Mouse (Mus musculus): ENCODE data around the gene Ltf. TPM values are rescaled to one million over a fixed set of nuclear protein-coding genes. Genes with fewer than 3 reads are reported as not detected.

The Ltf gene
- polyA plus RNA-seq (2015; fragmentation: Nextera tagmentation; extraction: Ambion mirVana) = 8.2 and 8.9 TPM in 2 replicates

DNA sequence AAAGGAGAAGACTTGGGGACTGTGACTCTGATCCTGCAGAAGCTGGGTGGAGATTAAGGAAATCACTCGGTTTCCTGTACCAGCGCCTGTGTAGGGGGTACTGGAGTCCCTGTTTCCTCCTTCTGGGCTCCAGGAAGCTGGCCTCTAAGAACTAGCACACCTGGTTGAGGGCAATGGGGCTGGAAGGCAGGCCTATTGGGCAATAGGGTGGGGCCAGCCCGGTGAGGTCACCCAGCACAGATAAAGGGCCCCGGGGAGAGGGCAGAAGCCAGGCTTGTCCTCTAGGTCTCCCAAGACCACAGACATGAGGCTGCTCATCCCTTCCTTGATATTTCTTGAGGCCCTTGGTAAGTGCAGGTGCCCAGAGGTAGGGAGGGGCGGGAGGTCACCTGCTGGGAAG is at the start of gene Ltf:
Gene Ltf (plus strand): TSS at position 250 of the 400 bp plus-strand sequence.
- no peaks in the 10 kb centered on the region for H3K9me3 ChIP-seq (replicated peaks)
- H3K27ac ChIP-seq (replicated peaks) = no peak within 1 kb of the TSS
- no peaks in the 10 kb centered on the region for H3K4me1 ChIP-seq
- WGBS = 79% methylated on average over 5 of the region's 5 CpGs
- no peak within 1 kb of the TSS for H3K4me3 ChIP-seq (replicated peaks)
- no peak within 1 kb of the TSS for H3K9ac ChIP-seq
- no peak within 1 kb of the TSS for H3K4me2 ChIP-seq (replicated peaks)
- H3K27me3 ChIP-seq = no peaks in the 10 kb centered on the region
- no peaks in the 10 kb centered on the region for H3K36me3 ChIP-seq
- no peak for ATAC-seq (ENCODE audit: insufficient number of reproducible peaks, low FRiP score, low TSS enrichment, low read depth)

DNA sequence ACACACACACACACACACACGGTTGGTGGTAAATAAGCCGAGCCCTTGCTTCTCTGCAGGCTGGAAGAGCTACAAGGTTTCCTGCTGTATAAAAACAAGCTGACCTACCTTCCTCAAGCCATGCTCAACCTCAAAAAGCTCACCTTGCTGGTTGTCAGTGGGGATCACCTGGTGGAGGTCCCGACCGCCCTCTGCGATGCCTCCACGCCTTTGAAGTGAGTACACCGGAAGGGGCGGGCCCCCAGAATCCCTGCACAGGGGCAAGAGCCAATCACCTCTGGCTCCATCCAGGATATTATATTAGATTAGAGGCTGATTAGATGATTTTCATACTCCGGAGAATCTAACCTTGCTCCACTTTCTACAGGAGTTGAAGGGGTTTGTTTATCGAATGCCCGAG is 39.7 kb upstream of the Ltf start:
- no peak overlapping the region for H3K4me2 ChIP-seq (replicated peaks)
- H3K36me3 ChIP-seq = no peaks in the 10 kb centered on the region
- H3K9ac ChIP-seq = no peak overlapping the region
- no peaks in the 10 kb centered on the region for H3K4me1 ChIP-seq
- H3K4me3 ChIP-seq (replicated peaks) = no peak overlapping the region
- no peaks in the 10 kb centered on the region for H3K27me3 ChIP-seq
- H3K9me3 ChIP-seq (replicated peaks) = no peaks in the 10 kb centered on the region
- H3K27ac ChIP-seq (replicated peaks) = no peak overlapping the region
- ATAC-seq (ENCODE audit: insufficient number of reproducible peaks, low FRiP score, low TSS enrichment, low read depth) = no peak
- WGBS = 89% methylated on average over 11 of the region's 11 CpGs

DNA sequence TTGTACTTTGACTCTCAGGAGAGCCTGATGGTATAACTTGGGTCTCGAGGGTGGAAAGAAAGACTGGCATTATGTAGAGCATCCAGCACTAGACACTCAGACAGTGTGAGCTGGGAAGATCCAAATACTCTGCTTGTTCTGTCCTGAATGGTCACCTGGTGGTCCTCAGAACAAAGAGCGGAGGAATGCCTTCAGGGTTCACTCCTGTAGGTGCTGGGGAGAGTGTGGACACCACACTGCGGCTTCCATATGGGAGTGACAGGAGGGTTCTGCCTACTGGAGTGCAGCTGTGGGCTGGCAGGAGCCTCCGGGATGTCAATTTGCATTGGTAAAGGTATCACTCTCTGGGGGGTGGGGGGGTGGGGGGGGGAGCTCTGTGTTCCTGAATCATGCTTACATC is 36.7 kb upstream of the Ltf start:
- no peaks in the 10 kb centered on the region for H3K4me1 ChIP-seq

DNA sequence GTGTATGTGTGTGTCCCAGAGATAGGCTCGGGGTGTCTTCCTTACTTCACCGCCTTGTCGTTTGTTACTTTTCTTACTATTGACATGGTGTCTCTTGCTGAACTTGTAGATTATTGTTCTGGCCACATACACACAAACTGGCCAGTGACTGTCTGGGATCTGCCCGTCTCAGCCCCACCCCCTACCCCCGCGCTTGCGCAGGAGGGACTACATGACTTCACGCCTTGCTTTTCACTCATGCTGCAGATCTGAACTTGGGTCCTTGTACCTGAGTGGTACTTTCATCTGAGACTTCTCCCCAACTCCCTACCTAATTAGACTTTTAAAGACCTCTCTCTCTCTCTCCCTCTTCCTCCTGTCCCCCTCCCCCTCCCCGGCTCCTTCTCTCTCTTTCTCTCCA is 35.0 kb upstream of the Ltf start:
- H3K9ac ChIP-seq = no peak overlapping the region
- no peaks in the 10 kb centered on the region for H3K27me3 ChIP-seq
- no peaks in the 10 kb centered on the region for H3K36me3 ChIP-seq
- ATAC-seq (ENCODE audit: insufficient number of reproducible peaks, low FRiP score, low TSS enrichment, low read depth) = no peak
- no peaks in the 10 kb centered on the region for H3K9me3 ChIP-seq (replicated peaks)
- 91% methylated on average over 9 of the region's 9 CpGs for WGBS
- H3K4me1 ChIP-seq = no peaks in the 10 kb centered on the region
- H3K27ac ChIP-seq (replicated peaks) = no peak overlapping the region
- no peak overlapping the region for H3K4me2 ChIP-seq (replicated peaks)
- H3K4me3 ChIP-seq (replicated peaks) = no peak overlapping the region

More for the DNA sequence above, 36.7 kb upstream of the Ltf start:
- Histone ChIP-seq H3K27me3 (no peaks in the 10 kb centered on the region), H3K4me2 (replicated peaks) (no peak overlapping the region), H3K27ac (replicated peaks) (no peak overlapping the region), H3K36me3 (no peaks in the 10 kb centered on the region), H3K9ac (no peak overlapping the region), H3K4me3 (replicated peaks) (no peak overlapping the region), H3K9me3 (replicated peaks) (no peaks in the 10 kb centered on the region)
- no peak for ATAC-seq (ENCODE audit: insufficient number of reproducible peaks, low FRiP score, low TSS enrichment, low read depth)
- 50% methylated on average over 4 of the region's 4 CpGs for WGBS

DNA sequence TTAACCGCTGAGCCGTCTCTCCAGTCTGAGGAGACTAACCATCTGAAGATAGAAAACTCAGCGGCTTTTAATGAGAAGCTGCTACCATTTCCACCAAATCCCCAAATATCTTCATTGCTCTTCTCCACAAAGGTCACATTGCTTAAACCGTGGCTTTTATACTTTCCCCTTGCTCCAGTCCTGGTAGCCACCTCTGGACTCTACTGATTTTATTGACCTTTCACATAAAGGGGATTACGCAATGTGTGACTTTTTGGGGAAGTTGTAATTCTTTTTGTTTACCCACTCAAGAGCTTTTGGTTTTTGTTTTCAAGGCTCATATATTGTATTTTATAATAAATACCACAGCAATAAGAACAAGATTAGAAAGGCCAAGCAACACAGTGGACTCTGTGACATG is 33.5 kb upstream of the Ltf start:
- Histone ChIP-seq H3K4me1 (no peaks in the 10 kb centered on the region), H3K9me3 (replicated peaks) (no peaks in the 10 kb centered on the region), H3K4me3 (replicated peaks) (no peak overlapping the region), H3K9ac (no peak overlapping the region), H3K27ac (replicated peaks) (no peak overlapping the region), H3K27me3 (no peaks in the 10 kb centered on the region), H3K36me3 (no peaks in the 10 kb centered on the region), H3K4me2 (replicated peaks) (no peak overlapping the region)
- 93% methylated on average over 5 of the region's 5 CpGs for WGBS
- ATAC-seq (ENCODE audit: insufficient number of reproducible peaks, low FRiP score, low TSS enrichment, low read depth) = no peak

DNA sequence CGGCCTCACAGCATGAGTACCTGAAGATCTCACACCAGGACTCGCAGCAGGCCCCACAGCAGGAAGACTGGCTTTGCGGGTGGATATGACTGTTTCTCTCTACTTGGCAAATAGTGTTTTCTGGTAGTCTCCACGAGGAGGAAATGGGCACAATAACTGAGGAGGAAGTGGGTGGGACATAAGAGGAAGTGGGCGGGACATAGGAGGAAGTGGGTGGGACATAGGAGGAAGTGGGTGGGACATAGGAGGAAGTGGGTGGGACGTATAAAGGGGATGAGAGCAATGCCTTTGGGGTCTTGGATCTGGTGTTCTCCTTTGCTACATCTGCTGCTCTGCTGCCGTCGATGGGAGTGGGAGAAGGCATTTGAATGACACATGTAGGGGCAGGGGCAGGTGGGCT is 33.1 kb upstream of the Ltf start:
- 82% methylated on average over 8 of the region's 8 CpGs for WGBS

DNA sequence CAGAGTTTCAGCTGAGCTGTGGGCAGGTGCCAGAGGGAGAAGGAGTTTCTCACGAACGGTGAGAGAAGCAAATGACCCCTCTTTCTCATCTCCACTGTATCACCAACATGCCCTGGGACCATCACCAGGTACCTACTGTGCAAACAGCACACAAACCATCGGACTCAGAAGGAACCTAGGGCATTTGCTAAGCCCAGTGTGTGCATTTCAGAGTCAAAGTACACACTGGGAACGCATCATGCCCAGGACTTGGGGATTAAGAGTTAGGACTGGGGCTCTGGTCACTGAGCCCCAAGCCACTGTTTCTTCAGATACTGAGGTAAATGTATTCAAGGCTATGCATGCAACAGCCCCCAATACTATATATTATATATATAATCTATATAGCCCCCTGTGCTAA is 31.7 kb upstream of the Ltf start:
- Histone ChIP-seq H3K27me3 (no peaks in the 10 kb centered on the region), H3K27ac (replicated peaks) (no peak overlapping the region), H3K9me3 (replicated peaks) (no peaks in the 10 kb centered on the region), H3K9ac (no peak overlapping the region), H3K36me3 (no peaks in the 10 kb centered on the region), H3K4me3 (replicated peaks) (no peak overlapping the region), H3K4me2 (replicated peaks) (no peak overlapping the region), H3K4me1 (no peaks in the 10 kb centered on the region)
- 75% methylated on average over 4 of the region's 4 CpGs for WGBS
- no peak for ATAC-seq (ENCODE audit: insufficient number of reproducible peaks, low FRiP score, low TSS enrichment, low read depth)

More for the DNA sequence above, 33.1 kb upstream of the Ltf start:
- no peak overlapping the region for H3K4me2 ChIP-seq (replicated peaks)
- H3K27ac ChIP-seq (replicated peaks) = no peak overlapping the region
- H3K27me3 ChIP-seq = no peaks in the 10 kb centered on the region
- H3K4me3 ChIP-seq (replicated peaks) = no peak overlapping the region
- no peaks in the 10 kb centered on the region for H3K36me3 ChIP-seq
- H3K9ac ChIP-seq = no peak overlapping the region
- H3K4me1 ChIP-seq = no peaks in the 10 kb centered on the region
- no peak for ATAC-seq (ENCODE audit: insufficient number of reproducible peaks, low FRiP score, low TSS enrichment, low read depth)
- no peaks in the 10 kb centered on the region for H3K9me3 ChIP-seq (replicated peaks)

DNA sequence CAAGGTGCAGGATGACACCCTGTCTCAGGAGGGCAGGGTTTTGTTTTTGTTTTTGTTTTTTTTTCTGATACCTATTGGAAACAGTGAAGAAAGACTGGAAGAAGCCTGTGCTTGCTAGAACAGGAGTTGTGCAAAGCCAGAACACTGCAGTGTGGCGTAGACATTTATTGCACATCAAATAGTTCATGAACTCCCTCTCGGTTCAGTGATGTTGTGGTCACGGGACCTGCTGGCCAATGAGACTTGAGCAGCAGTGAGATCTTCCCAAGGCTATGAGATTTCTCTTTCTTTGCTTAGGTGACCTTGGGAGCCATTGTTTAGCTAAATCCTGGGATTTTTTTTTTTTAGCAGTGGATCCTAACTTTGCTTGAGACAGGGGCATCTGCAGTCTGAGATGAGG is 31.0 kb upstream of the Ltf start:
- no peaks in the 10 kb centered on the region for H3K36me3 ChIP-seq
- H3K27me3 ChIP-seq = no peaks in the 10 kb centered on the region
- no peak for ATAC-seq (ENCODE audit: insufficient number of reproducible peaks, low FRiP score, low TSS enrichment, low read depth)
- H3K4me3 ChIP-seq (replicated peaks) = no peak overlapping the region
- no peak overlapping the region for H3K9ac ChIP-seq
- no peaks in the 10 kb centered on the region for H3K9me3 ChIP-seq (replicated peaks)
- no peak overlapping the region for H3K27ac ChIP-seq (replicated peaks)
- 77% methylated on average over 3 of the region's 3 CpGs for WGBS
- H3K4me2 ChIP-seq (replicated peaks) = no peak overlapping the region
- no peaks in the 10 kb centered on the region for H3K4me1 ChIP-seq

DNA sequence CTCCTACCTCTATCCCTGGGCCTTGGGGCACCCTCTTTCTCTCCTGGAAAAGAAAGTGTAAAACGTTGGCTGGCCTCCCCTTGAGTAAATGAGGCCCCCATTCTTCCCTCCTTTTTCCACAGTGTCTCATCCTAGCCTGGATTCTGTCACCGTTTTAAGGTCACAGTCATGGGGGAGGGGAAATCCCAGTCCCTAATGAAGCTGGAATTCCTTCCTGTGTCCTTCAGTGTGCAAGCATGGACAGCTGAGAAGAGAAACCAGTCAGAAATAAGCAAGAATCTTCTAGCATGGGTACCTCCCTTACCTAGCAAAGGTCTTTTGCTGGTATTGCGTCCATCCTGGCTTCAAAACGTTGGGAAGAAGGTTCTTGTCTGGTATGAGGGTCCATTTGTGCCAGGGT is 29.9 kb upstream of the Ltf start:
- no peak for ATAC-seq (ENCODE audit: insufficient number of reproducible peaks, low FRiP score, low TSS enrichment, low read depth)

DNA sequence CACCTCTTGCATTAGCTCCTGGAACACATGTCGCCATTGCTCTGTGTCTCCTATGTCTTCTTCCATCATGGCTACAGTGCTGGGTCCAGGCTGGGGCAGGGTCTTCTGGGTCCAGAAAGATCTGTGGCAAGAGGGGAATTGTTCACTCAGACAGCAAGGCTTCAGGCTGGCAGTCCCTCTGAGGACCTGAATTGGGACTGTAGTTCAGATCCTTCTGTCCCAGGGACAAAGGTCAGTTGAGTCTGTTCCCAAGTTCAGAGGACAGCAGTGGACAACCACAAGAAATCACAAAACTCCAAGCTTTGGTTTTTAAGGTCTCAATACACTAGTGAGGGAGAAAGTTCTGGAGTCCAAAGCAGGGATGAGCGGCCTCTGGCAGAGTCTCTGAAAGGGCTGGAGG is 29.5 kb upstream of the Ltf start:
- Histone ChIP-seq H3K9me3 (replicated peaks) (no peaks in the 10 kb centered on the region), H3K9ac (no peak overlapping the region), H3K27ac (replicated peaks) (no peak overlapping the region), H3K27me3 (no peaks in the 10 kb centered on the region), H3K4me3 (replicated peaks) (no peak overlapping the region), H3K36me3 (no peaks in the 10 kb centered on the region), H3K4me1 (no peaks in the 10 kb centered on the region), H3K4me2 (replicated peaks) (no peak overlapping the region)
- ATAC-seq (ENCODE audit: insufficient number of reproducible peaks, low FRiP score, low TSS enrichment, low read depth) = no peak
- 86% methylated on average over 2 of the region's 2 CpGs for WGBS

More for the DNA sequence above, 29.9 kb upstream of the Ltf start:
- Histone ChIP-seq H3K27ac (replicated peaks) (no peak overlapping the region), H3K27me3 (no peaks in the 10 kb centered on the region), H3K9me3 (replicated peaks) (no peaks in the 10 kb centered on the region), H3K4me1 (no peaks in the 10 kb centered on the region), H3K4me3 (replicated peaks) (no peak overlapping the region), H3K4me2 (replicated peaks) (no peak overlapping the region), H3K36me3 (no peaks in the 10 kb centered on the region), H3K9ac (no peak overlapping the region)
- 57% methylated on average over 4 of the region's 4 CpGs for WGBS

DNA sequence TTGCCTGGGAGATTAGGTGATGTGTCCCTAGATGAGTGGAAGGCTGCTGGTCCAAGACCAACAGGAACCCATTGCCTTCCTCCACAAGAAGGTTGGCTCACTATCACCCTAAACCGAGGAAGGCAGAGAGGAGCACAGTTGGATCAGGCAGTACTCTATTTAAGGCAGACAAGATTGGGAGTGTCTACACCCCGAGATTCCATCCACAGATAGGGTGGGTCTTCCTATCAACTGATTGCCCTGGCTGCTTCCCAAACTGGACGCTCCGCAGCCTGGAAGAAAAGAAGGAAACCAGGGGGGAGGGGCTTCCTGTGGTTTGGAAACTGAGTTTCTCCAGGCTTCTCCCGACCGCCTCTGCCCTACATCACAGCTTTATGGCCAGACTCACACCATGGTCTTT is 28.9 kb upstream of the Ltf start, which contains the start of gene Rtp3:
Gene Rtp3 (minus strand): TSS at position 380 of the 400 bp plus-strand sequence.
- Histone ChIP-seq H3K9ac (no peak within 1 kb of the TSS), H3K27me3 (no peaks in the 10 kb centered on the region), H3K27ac (replicated peaks) (no peak within 1 kb of the TSS), H3K4me2 (replicated peaks) (no peak within 1 kb of the TSS), H3K4me1 (no peaks in the 10 kb centered on the region), H3K9me3 (replicated peaks) (no peaks in the 10 kb centered on the region), H3K4me3 (replicated peaks) (no peak within 1 kb of the TSS), H3K36me3 (no peaks in the 10 kb centered on the region)
- 61% methylated on average over 6 of the region's 6 CpGs for WGBS
- ATAC-seq (ENCODE audit: insufficient number of reproducible peaks, low FRiP score, low TSS enrichment, low read depth) = no peak

DNA sequence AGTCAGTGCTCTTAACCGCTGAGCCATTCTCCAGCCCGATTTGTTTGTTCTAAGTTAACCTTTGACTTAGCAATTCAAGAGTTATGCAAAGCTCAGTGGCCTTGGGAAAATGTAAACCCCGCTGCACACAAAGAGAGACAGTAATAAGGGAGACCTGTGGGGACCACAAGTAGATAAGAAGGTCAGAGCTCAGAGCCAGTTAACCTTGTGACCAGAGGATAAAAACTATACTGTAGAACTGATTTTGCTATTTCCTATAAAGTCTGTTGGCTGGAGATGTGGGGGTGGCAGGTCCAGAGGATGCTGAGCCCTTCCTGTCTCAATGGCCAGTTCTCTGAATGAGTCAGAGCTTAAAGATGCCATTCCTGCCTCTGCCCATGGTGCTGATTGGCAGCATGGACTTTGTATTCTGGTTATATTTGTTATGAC is 25.8 kb upstream of the Ltf start:
- 36% methylated on average over 3 of the region's 3 CpGs for WGBS
- no peak overlapping the region for H3K4me2 ChIP-seq (replicated peaks)
- H3K27me3 ChIP-seq = no peaks in the 10 kb centered on the region
- H3K9me3 ChIP-seq (replicated peaks) = no peaks in the 10 kb centered on the region
- ATAC-seq (ENCODE audit: insufficient number of reproducible peaks, low FRiP score, low TSS enrichment, low read depth) = no peak
- H3K4me1 ChIP-seq = no peaks in the 10 kb centered on the region
- H3K27ac ChIP-seq (replicated peaks) = no peak overlapping the region
- no peak overlapping the region for H3K9ac ChIP-seq
- H3K36me3 ChIP-seq = no peaks in the 10 kb centered on the region
- H3K4me3 ChIP-seq (replicated peaks) = no peak overlapping the region

Data from embryonic facial prominence, embryonic 15.5 days (tissue).